Mouse (Mus musculus) liver, adult 2 months (tissue): ENCODE results near the gene Ier2.

Experiments used
- CTCF ChIP-seq: fragments of 200-500 bp; IDR thresholded peaks from 2 replicates; pipeline ENCODE4 v1.5.1; 2011; ENCODE audit warnings: low read depth, low read length, control low read depth
- POLR2A ChIP-seq: fragments of 200-500 bp; IDR thresholded peaks from 2 replicates; pipeline ENCODE4 v1.6.1; 2011; ENCODE audit warnings: low read length, control low read depth; ENCODE audit not compliant: insufficient read depth; ENCODE audit errors: extremely low read depth

- TF ChIP-seq CTCF (no peak), POLR2A (no peak)
Measured at GRCm38 (mm10) chr8:84704867-84705831, 42.5 kb upstream of the Ier2 start.
